Mouse (Mus musculus): ENCODE data around the gene Ric1. TPM values are rescaled to one million over a fixed set of nuclear protein-coding genes. Genes with fewer than 3 reads are reported as not detected.

Ric1 gene
- polyA plus RNA-seq, 1 experiment from 2014 or later, result 15.9 TPM

DNA sequence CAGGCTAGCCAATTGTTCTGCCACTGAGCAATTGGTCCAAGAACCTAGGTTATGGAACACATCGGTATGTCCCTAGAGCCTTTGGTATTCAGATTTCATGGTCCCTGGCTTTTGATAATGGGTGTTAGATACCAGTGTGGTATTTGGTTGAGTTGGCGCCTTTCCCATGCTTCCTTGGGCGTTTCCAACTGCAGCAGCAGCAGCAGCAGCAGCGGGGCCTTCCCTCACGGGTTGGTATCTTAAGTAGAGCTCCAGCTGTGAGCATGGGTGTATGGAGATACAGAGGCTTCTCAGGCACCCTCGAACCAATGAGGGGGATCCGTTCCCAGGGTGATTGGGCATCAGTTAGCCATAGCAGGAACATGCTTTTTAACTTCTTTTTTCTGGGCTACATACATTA lies 13.9 kb upstream of the Ric1 start:
- no peak for ATAC-seq (ENCODE audit: insufficient read depth)
- H3K4me2 ChIP-seq, result no peak overlapping the region
- no peak overlapping the region for H3K27ac ChIP-seq (ENCODE audit: low read depth)
- no peaks in the 10 kb centered on the region for H3K4me1 ChIP-seq (ENCODE audit: insufficient read depth)
- DNase-seq, result no peak
- H3K36me3 ChIP-seq (ENCODE audit: insufficient read depth), result no peaks in the 10 kb centered on the region
- H3K9ac ChIP-seq, result no peak overlapping the region
- WGBS, result 67% methylated on average over 7 of the region's 7 CpGs
- no peaks in the 10 kb centered on the region for H3K9me3 ChIP-seq (ENCODE audit: low read depth, low read length)
- no peak overlapping the region for H3K4me3 ChIP-seq (ENCODE audit: low read depth, low read length)
- no peak for TF ChIP-seq CTCF (IDR thresholded peaks at IDR 0.05; ENCODE audit: low read depth)
- H3K27me3 ChIP-seq (ENCODE audit: insufficient read depth, low read length), result no peaks in the 10 kb centered on the region

- TF ChIP-seq CTCF (IDR thresholded peaks at IDR 0.05; ENCODE audit: low read depth), result no peak
- WGBS, result 85% methylated on average over 7 of the region's 7 CpGs
- Histone ChIP-seq H3K9me3 (ENCODE audit: low read depth, low read length) (no peaks in the 10 kb centered on the region), H3K27ac (ENCODE audit: low read depth) (no peak overlapping the region), H3K4me2 (no peak overlapping the region), H3K27me3 (ENCODE audit: insufficient read depth, low read length) (no peaks in the 10 kb centered on the region), H3K4me1 (ENCODE audit: insufficient read depth) (no peaks in the 10 kb centered on the region), H3K36me3 (ENCODE audit: insufficient read depth) (no peaks in the 10 kb centered on the region), H3K4me3 (ENCODE audit: low read depth, low read length) (no peak overlapping the region), H3K9ac (no peak overlapping the region)
- ATAC-seq (ENCODE audit: insufficient read depth) (no peak), DNase-seq (no peak)
Observed at GRCm38 (mm10) chr19:29509857-29510256, 12.2 kb upstream of the Ric1 start.

DNA sequence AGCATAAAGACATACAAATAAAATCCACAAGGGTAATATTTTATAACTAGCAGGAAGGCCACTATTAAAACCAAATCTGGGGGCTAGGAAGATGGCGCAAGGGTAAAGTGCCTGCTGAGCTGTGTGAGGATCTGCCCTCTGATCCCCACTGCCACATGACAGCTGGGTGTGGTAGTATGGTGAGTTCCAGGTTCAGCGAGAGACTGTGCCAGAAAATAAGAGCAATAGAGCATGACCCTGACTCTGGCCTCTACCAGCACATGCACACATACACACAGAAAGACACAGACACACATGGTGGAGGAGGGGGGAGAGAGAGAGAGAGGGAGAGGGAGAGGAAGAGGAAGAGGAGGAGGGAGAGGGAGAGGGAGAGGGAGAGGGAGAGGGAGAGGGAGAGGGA lies 10.3 kb upstream of the Ric1 start:
- Histone ChIP-seq H3K4me2 (no peak overlapping the region), H3K27me3 (ENCODE audit: insufficient read depth, low read length) (no peaks in the 10 kb centered on the region), H3K36me3 (ENCODE audit: insufficient read depth) (no peaks in the 10 kb centered on the region), H3K9me3 (ENCODE audit: low read depth, low read length) (no peaks in the 10 kb centered on the region), H3K4me1 (ENCODE audit: insufficient read depth) (no peaks in the 10 kb centered on the region), H3K4me3 (ENCODE audit: low read depth, low read length) (no peak overlapping the region), H3K27ac (ENCODE audit: low read depth) (no peak overlapping the region), H3K9ac (no peak overlapping the region)
- no peak for ATAC-seq (ENCODE audit: insufficient read depth)
- no peak for DNase-seq
- 80% methylated on average over 2 of the region's 2 CpGs for WGBS
- TF ChIP-seq CTCF (IDR thresholded peaks at IDR 0.05; ENCODE audit: low read depth), result no peak

- Histone ChIP-seq H3K27me3 (ENCODE audit: insufficient read depth, low read length) (no peaks in the 10 kb centered on the region), H3K4me1 (ENCODE audit: insufficient read depth) (no peaks in the 10 kb centered on the region), H3K36me3 (ENCODE audit: insufficient read depth) (no peaks in the 10 kb centered on the region), H3K27ac (ENCODE audit: low read depth) (no peak overlapping the region), H3K4me2 (no peak overlapping the region), H3K9ac (no peak overlapping the region), H3K9me3 (ENCODE audit: low read depth, low read length) (no peaks in the 10 kb centered on the region), H3K4me3 (ENCODE audit: low read depth, low read length) (no peak overlapping the region)
- ATAC-seq (ENCODE audit: insufficient read depth) (no peak), DNase-seq (no peak)
- no peak for TF ChIP-seq CTCF (IDR thresholded peaks at IDR 0.05; ENCODE audit: low read depth)
- WGBS, result 56% methylated on average over 2 of the region's 2 CpGs
Observed at GRCm38 (mm10) chr19:29513111-29513766, 8.8 kb upstream of the Ric1 start.

DNA sequence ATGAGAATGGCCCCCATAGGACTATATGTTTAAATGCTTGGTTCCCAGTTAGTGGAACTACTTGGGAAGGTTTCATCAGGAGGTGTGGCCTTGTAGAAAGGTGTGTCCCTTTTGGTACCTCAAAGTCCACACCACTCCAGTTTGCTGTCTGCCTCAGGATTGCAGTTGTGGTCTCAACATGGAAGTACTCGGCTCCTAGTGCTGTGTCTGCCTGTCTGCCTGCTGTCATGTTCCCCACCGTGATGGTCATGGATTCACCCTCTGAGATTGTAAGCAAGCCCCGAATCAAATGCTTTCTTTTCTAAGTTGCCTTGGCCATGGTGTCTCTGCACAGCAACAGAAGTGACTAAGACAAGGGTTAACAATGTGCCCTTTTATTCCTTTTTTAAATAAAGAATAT lies 8.0 kb upstream of the Ric1 start:
- H3K36me3 ChIP-seq (ENCODE audit: insufficient read depth), result no peaks in the 10 kb centered on the region
- ATAC-seq (ENCODE audit: insufficient read depth), result no peak

DNA sequence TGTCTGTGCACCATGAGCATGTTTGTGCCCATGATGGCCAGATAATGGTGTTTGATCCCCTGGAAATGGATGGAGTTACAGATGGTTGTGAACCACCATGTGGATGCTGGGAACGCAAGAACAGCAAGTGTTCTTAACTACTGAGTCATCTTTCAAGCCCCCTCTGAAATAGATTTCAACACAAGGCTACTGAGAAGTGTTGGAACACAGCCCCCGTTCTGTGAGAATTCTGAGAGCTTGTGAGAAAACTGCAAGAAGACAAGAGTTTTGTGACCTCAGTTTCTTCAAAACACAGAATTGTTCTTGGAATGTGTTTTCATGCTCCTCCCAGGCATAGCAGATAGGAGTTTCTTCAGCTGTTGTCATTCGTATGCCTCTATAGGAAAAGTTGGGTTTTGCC lies 6.7 kb upstream of the Ric1 start:
- no peaks in the 10 kb centered on the region for H3K36me3 ChIP-seq (ENCODE audit: insufficient read depth)
- no peak overlapping the region for H3K27ac ChIP-seq (ENCODE audit: low read depth)
- 92% methylated on average over 3 of the region's 3 CpGs for WGBS
- no peaks in the 10 kb centered on the region; the same call in 1 of the 2 replicates for H3K4me1 ChIP-seq (ENCODE audit: insufficient read depth)
- DNase-seq (no peak), ATAC-seq (ENCODE audit: insufficient read depth) (no peak)
- H3K4me3 ChIP-seq (ENCODE audit: low read depth, low read length), result no peak overlapping the region
- H3K9ac ChIP-seq, result no peak overlapping the region
- no peaks in the 10 kb centered on the region for H3K9me3 ChIP-seq (ENCODE audit: low read depth, low read length)
- H3K4me2 ChIP-seq, result no peak overlapping the region
- no peaks in the 10 kb centered on the region for H3K27me3 ChIP-seq (ENCODE audit: insufficient read depth, low read length)
- TF ChIP-seq CTCF (IDR thresholded peaks at IDR 0.05; ENCODE audit: low read depth), result no peak

More for the DNA sequence above, 8.0 kb upstream of the Ric1 start:
- Histone ChIP-seq H3K9me3 (ENCODE audit: low read depth, low read length) (no peaks in the 10 kb centered on the region), H3K4me3 (ENCODE audit: low read depth, low read length) (no peak overlapping the region), H3K27ac (ENCODE audit: low read depth) (no peak overlapping the region), H3K4me2 (no peak overlapping the region), H3K27me3 (ENCODE audit: insufficient read depth, low read length) (no peaks in the 10 kb centered on the region), H3K4me1 (ENCODE audit: insufficient read depth) (no peaks in the 10 kb centered on the region), H3K9ac (no peak overlapping the region)
- 92% methylated on average over 3 of the region's 3 CpGs for WGBS
- no peak for DNase-seq
- no peak for TF ChIP-seq CTCF (IDR thresholded peaks at IDR 0.05; ENCODE audit: low read depth)

- ATAC-seq (ENCODE audit: insufficient read depth) (no peak), DNase-seq (no peak)
- Histone ChIP-seq H3K36me3 (ENCODE audit: insufficient read depth) (no peaks in the 10 kb centered on the region), H3K9me3 (ENCODE audit: low read depth, low read length) (no peaks in the 10 kb centered on the region), H3K4me1 (ENCODE audit: insufficient read depth) (no peaks in the 10 kb centered on the region; the same call in 1 of the 2 replicates), H3K4me2 (no peak overlapping the region), H3K9ac (no peak overlapping the region), H3K27me3 (ENCODE audit: insufficient read depth, low read length) (no peaks in the 10 kb centered on the region), H3K27ac (ENCODE audit: low read depth) (no peak overlapping the region), H3K4me3 (ENCODE audit: low read depth, low read length) (no peak overlapping the region)
- TF ChIP-seq CTCF (IDR thresholded peaks at IDR 0.05; ENCODE audit: low read depth), result no peak
- 76% methylated on average over 10 of the region's 10 CpGs for WGBS
Observed at GRCm38 (mm10) chr19:29515991-29516390, 6.1 kb upstream of the Ric1 start.
